Mouse (Mus musculus) erythroblast, embryonic 14.5 days (primary cell): ENCODE results near the gene Cep170.

Experiments used
- GATA1 ChIP-seq: IDR thresholded peaks from 2 replicates; pipeline ENCODE4 v1.6.1; 2012; ENCODE audit warnings: low read length, inconsistent platforms, mixed read lengths
- TAL1 ChIP-seq: IDR thresholded peaks from 3 replicates; pipeline ENCODE4 v1.6.1; 2012; ENCODE audit warnings: low read length, inconsistent platforms, mixed read lengths

DNA sequence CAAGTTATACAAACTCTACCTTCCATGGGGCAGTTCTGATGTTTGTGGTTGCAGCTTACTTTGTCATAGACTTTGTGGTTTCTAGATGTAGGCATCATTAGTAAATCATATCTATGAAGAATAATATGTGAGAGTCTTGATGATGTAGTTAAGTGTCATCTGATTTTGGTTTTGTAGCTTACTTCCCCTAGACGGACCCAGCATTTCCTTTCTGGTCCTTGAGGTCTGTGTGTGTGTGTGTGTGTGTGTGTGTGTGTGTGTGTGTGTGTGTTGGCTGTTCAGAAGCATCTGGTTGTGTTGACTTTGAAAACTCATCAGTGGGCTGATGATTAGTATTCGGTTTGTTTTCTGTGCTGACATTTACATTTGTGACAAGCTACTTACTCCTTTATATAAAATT is 18.2 kb upstream of the Cep170 start:
- TF ChIP-seq GATA1 (no peak), TAL1 (no peak)
